ENCODE assay signal across 18 mouse cellular contexts in genomic region chr8:77337272-77337671, GRCm38 (mm10).
DNase-seq lines count a peak whose midpoint lies in the region; ATAC-seq and TF ChIP-seq lines count a peak whose summit lies in the region.
"Had no signal": no experiment of that assay in that cellular context is flagged by ENCODE, and none has a peak within 500 bp of the region (broad histone marks: within the 10 kb centered on the region; RNA-seq: fewer than 3 reads in every experiment).

No protein-coding gene starts in this region.

- no peak for TF ChIP-seq CTCF in intestine, postnatal 0 days (IDR thresholded peaks at IDR 0.05; ENCODE audit: low read depth)
- no peak for TF ChIP-seq CTCF in testis, adult 2 months (IDR thresholded peaks at IDR 0.05; ENCODE audit: control insufficient read depth, insufficient read depth, insufficient replicate concordance, low read depth, low read length)

- WGBS in intestine, embryonic 14.5 days, result 71% methylated on average over 12 of the region's 12 CpGs
- WGBS in intestine, postnatal 0 days, result 77% methylated on average over 12 of the region's 12 CpGs
- 79% methylated on average over 12 of the region's 12 CpGs for WGBS in limb, embryonic 11.5 days

- no peak overlapping the region for H3K27ac ChIP-seq in intestine, embryonic 14.5 days (ENCODE audit: low read depth)
- no peak overlapping the region for H3K27ac ChIP-seq in intestine, postnatal 0 days (ENCODE audit: low read depth, low read length)
- H3K27ac ChIP-seq in testis, adult 2 months (ENCODE audit: control insufficient read depth, insufficient read depth, low read depth, low read length), result no peak overlapping the region
- no peak overlapping the region for H3K27ac ChIP-seq in limb, embryonic 11.5 days (replicated peaks; ENCODE audit: low read depth, low read length)
- H3K27ac ChIP-seq: hindbrain, embryonic 12.5 days; lung, embryonic 15.5 days; neural tube, embryonic 12.5 days had no signal

- peaks cover 15% of the 10 kb centered on the region for H3K36me3 ChIP-seq in intestine, embryonic 14.5 days (ENCODE audit: control insufficient read depth, insufficient read depth, low read length)
- peaks cover 14% of the 10 kb centered on the region for H3K36me3 ChIP-seq in intestine, postnatal 0 days (ENCODE audit: control insufficient read depth, insufficient read depth)
- H3K36me3 ChIP-seq in testis, adult 2 months (ENCODE audit: control insufficient read depth, insufficient read depth, low read length), result no peaks in the 10 kb centered on the region
- no peaks in the 10 kb centered on the region for H3K36me3 ChIP-seq in limb, embryonic 11.5 days (ENCODE audit: control insufficient read depth, insufficient read depth, low read length)
- H3K36me3 ChIP-seq: hindbrain, embryonic 12.5 days; lung, embryonic 15.5 days; neural tube, embryonic 12.5 days had no signal

- ATAC-seq in intestine, embryonic 14.5 days (replicated peaks; ENCODE audit: low FRiP score, low TSS enrichment, low read depth), result 0 out of 2 replicates have a peak, but pooled peaks have one; percentile 48
- no peak for ATAC-seq in intestine, postnatal 0 days
- ATAC-seq in limb, embryonic 11.5 days (ENCODE audit: insufficient number of reproducible peaks, low FRiP score, low TSS enrichment, low read depth), result 0 out of 2 replicates have a peak, but pooled peaks have one; percentile 31
- ATAC-seq: forebrain, embryonic 14.5 days; intestine, embryonic 16.5 days; Patski had no signal

- no peaks in the 10 kb centered on the region for H3K9me3 ChIP-seq in intestine, embryonic 14.5 days (ENCODE audit: control insufficient read depth, low read length)
- H3K9me3 ChIP-seq in intestine, postnatal 0 days (ENCODE audit: control insufficient read depth), result no peaks in the 10 kb centered on the region
- no peaks in the 10 kb centered on the region for H3K9me3 ChIP-seq in limb, embryonic 11.5 days (ENCODE audit: control insufficient read depth, low read length)
- H3K9me3 ChIP-seq: hindbrain, embryonic 12.5 days; lung, embryonic 15.5 days; neural tube, embryonic 12.5 days had no signal

- TF ChIP-seq POLR2A in testis, adult 2 months (IDR thresholded peaks at IDR 0.05; ENCODE audit: control insufficient read depth, low read depth, low read length), result no peak

- H3K27me3 ChIP-seq in intestine, embryonic 14.5 days (replicated peaks; ENCODE audit: control insufficient read depth, insufficient read depth, low read length), result no peaks in the 10 kb centered on the region
- H3K27me3 ChIP-seq in intestine, postnatal 0 days (replicated peaks; ENCODE audit: control insufficient read depth, insufficient read depth, low read length), result no peaks in the 10 kb centered on the region
- H3K27me3 ChIP-seq in testis, adult 2 months (ENCODE audit: control insufficient read depth, insufficient read depth, low read length), result no peaks in the 10 kb centered on the region
- no peaks in the 10 kb centered on the region for H3K27me3 ChIP-seq in limb, embryonic 11.5 days (ENCODE audit: control insufficient read depth, insufficient read depth, low read length)
- H3K27me3 ChIP-seq: hindbrain, embryonic 12.5 days; lung, embryonic 15.5 days; neural tube, embryonic 12.5 days; Patski had no signal

- no peak overlapping the region for H3K9ac ChIP-seq in intestine, embryonic 14.5 days (ENCODE audit: low read length)
- H3K9ac ChIP-seq in intestine, postnatal 0 days (ENCODE audit: low read depth, low read length), result no peak overlapping the region
- no peak overlapping the region for H3K9ac ChIP-seq in limb, embryonic 11.5 days (ENCODE audit: low read length)
- H3K9ac ChIP-seq: hindbrain, embryonic 12.5 days; lung, embryonic 15.5 days; neural tube, embryonic 12.5 days had no signal

- no peak overlapping the region for H3K4me2 ChIP-seq in intestine, embryonic 14.5 days (ENCODE audit: low read length)
- no peak overlapping the region for H3K4me2 ChIP-seq in intestine, postnatal 0 days (replicated peaks; ENCODE audit: low read depth)
- H3K4me2 ChIP-seq in limb, embryonic 11.5 days (ENCODE audit: low read depth, severe bottlenecking), result no peak overlapping the region
- H3K4me2 ChIP-seq: hindbrain, embryonic 12.5 days; liver, embryonic 11.5 days; lung, embryonic 15.5 days; neural tube, embryonic 12.5 days had no signal

- no peak for DNase-seq in intestine, embryonic 14.5 days (ENCODE audit: low spot score)
- DNase-seq in testis, postnatal 10 days (ENCODE audit: low spot score), result no peak
- DNase-seq in limb, embryonic 11.5 days (ENCODE audit: low spot score), result no peak
- no peak for DNase-seq in gastrocnemius, postnatal 25 days
- DNase-seq in urinary bladder, postnatal 14 days (ENCODE audit: low spot score), result no peak
- DNase-seq: cerebellum, adult 9-11 months; kidney, postnatal 36 days; spleen, adult 18-20 months; thymus, postnatal 4 days had no signal

- H3K4me1 ChIP-seq in intestine, embryonic 14.5 days (replicated peaks; ENCODE audit: control insufficient read depth, insufficient read depth, low read length), result no peaks in the 10 kb centered on the region
- H3K4me1 ChIP-seq in intestine, postnatal 0 days (replicated peaks; ENCODE audit: control insufficient read depth, insufficient read depth, low read length), result no peaks in the 10 kb centered on the region
- H3K4me1 ChIP-seq in testis, adult 2 months (ENCODE audit: control insufficient read depth, insufficient read depth, low read length), result peaks cover 2% of the 10 kb centered on the region; the same call in 1 of the 2 replicates
- H3K4me1 ChIP-seq in limb, embryonic 11.5 days (ENCODE audit: control insufficient read depth, insufficient read depth, low read length), result no peaks in the 10 kb centered on the region; the same call in 1 of the 2 replicates

- no peak overlapping the region for H3K4me3 ChIP-seq in intestine, embryonic 14.5 days (ENCODE audit: low read depth, low read length)
- H3K4me3 ChIP-seq in intestine, postnatal 0 days (ENCODE audit: low read depth, low read length), result no peak overlapping the region
- H3K4me3 ChIP-seq in testis, adult 2 months (ENCODE audit: control insufficient read depth, low read depth, low read length), result peak overlapping the region; percentile 19
- no peak overlapping the region for H3K4me3 ChIP-seq in limb, embryonic 11.5 days (ENCODE audit: low read depth, low read length)
- H3K4me3 ChIP-seq: hindbrain, embryonic 12.5 days; lung, embryonic 15.5 days; neural tube, embryonic 12.5 days had no signal
